Mouse (Mus musculus) urinary bladder, adult 18-20 months (tissue): ENCODE data around the gene Trpm4.
"Not testable (repeated sequence)": the region's sequence is repeated elsewhere in the genome, so short reads cannot be mapped to it uniquely, and the experiment has no call there.

Experiments
- DNase-seq, 2 experiments: peaks; one replicate each; pipeline ENCODE4 v3.0.0; 2022; ENCODE audit warnings: low spot score in 2 of 2, mixed read lengths in 2 of 2

The Trpm4 gene

GRCm38 (mm10) chr7:45333431-45333982, at the start of gene Trpm4:
Gene Trpm4 (minus strand): TSS chr7:45333780.
- DNase-seq: peak; percentile 89 to 96

- DNase-seq: no peak
Measured at GRCm38 (mm10) chr7:45376057-45376456, 42.5 kb upstream of the Trpm4 start.

GRCm38 (mm10) chr7:45374620-45375019, 41.0 kb upstream of the Trpm4 start:
- no peak for DNase-seq

- no peak for DNase-seq
Measured at GRCm38 (mm10) chr7:45372371-45372770, 38.8 kb upstream of the Trpm4 start.

GRCm38 (mm10) chr7:45370475-45371311, 37.1 kb upstream of the Trpm4 start, which contains the start of gene Lin7b:
Gene Lin7b (minus strand): TSS chr7:45370583.
- DNase-seq: peak; percentile 83 to 89

- peak in 1 of 2 experiments; percentile 21 for DNase-seq
Measured at GRCm38 (mm10) chr7:45369836-45370474, 36.4 kb upstream of the Trpm4 start.

GRCm38 (mm10) chr7:45369022-45369745, 35.6 kb upstream of the Trpm4 start:
- DNase-seq: no peak

GRCm38 (mm10) chr7:45368178-45368577, 34.6 kb upstream of the Trpm4 start:
- no peak for DNase-seq

GRCm38 (mm10) chr7:45367020-45367880, 33.7 kb upstream of the Trpm4 start:
- DNase-seq: peak; percentile 95 to 98

GRCm38 (mm10) chr7:45366652-45367019, 33.1 kb upstream of the Trpm4 start, which contains the start of gene Ppfia3:
Gene Ppfia3 (minus strand): TSS chr7:45367019.
- DNase-seq: no peak

- DNase-seq: peak; percentile 21 to 37
Measured at GRCm38 (mm10) chr7:45365742-45366651, 32.4 kb upstream of the Trpm4 start.

GRCm38 (mm10) chr7:45363983-45364382, 30.4 kb upstream of the Trpm4 start:
- no peak for DNase-seq

- DNase-seq: peak; percentile 59 to 64
Measured at GRCm38 (mm10) chr7:45362801-45363200, 29.2 kb upstream of the Trpm4 start.

GRCm38 (mm10) chr7:45361243-45361804, 27.7 kb upstream of the Trpm4 start:
- DNase-seq: peak; percentile 73 to 81

GRCm38 (mm10) chr7:45360404-45361125, 27.0 kb upstream of the Trpm4 start:
- DNase-seq: no peak

GRCm38 (mm10) chr7:45359081-45359480, 25.5 kb upstream of the Trpm4 start:
- DNase-seq: not testable (repeated sequence)

- DNase-seq: no peak
Measured at GRCm38 (mm10) chr7:45356087-45356486, 22.5 kb upstream of the Trpm4 start.

- no peak for DNase-seq
Measured at GRCm38 (mm10) chr7:45355318-45356020, 21.9 kb upstream of the Trpm4 start.
